ENCODE assay signal across 22 mouse cellular contexts in the genomic region with DNA sequence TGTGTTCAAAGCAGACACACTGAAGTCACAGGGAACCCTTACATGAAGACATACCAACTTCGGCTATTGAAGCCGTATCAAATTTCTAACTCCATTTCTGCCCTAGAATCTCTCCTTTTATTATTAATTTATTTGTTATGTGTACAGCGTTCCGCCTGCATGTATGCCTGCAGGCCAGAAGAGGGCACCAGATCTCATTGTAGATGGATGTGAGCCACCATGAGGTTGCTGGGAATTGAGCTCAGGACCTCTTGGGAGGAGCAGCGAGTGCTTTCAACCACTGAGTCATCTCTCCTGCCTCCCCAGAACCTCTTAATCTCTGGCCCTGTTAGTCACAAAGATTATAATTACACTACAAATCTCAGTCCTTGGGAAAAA. TPM values are rescaled to one million over a fixed set of nuclear protein-coding genes. Genes with fewer than 3 reads are reported as not detected.
DNase-seq lines count a peak whose midpoint lies in the region; ATAC-seq and TF ChIP-seq lines count a peak whose summit lies in the region.
"Had no signal": no experiment of that assay in that cellular context is flagged by ENCODE, and none has a peak within 500 bp of the region (broad histone marks: within the 10 kb centered on the region; RNA-seq: fewer than 3 reads in every experiment).

No protein-coding gene starts in this region.

- H3K79me2 ChIP-seq in liver, adult 2 months (ENCODE audit: control insufficient read depth, insufficient read depth, low read length) = peaks cover 3% of the 10 kb centered on the region; the same call in 1 of the 2 replicates

- peak; percentile 29; the same call in 1 of the 2 replicates for TF ChIP-seq CTCF in gastrocnemius, adult 2 months (IDR thresholded peaks at IDR 0.05)
- peak; percentile 34 for TF ChIP-seq CTCF in liver, adult 2 months (IDR thresholded peaks at IDR 0.05; ENCODE audit: low read depth, low read length)
- TF ChIP-seq CTCF in E14TG2a.4 (conservative IDR thresholded peaks at IDR 0.05; ENCODE audit: low read length) = peak; percentile 30
- TF ChIP-seq CTCF in cortical plate, adult 2 months (IDR thresholded peaks at IDR 0.05; ENCODE audit: extremely low read depth, insufficient read depth, low read length) = 0 out of 2 replicates have a peak, but pooled peaks have one; percentile 3

- no peak for DNase-seq in gastrocnemius, adult 2 months
- DNase-seq in gastrocnemius, adult 8-10 months (ENCODE audit: low spot score in 2 of 2) = no peak
- DNase-seq in liver, adult 2 months (ENCODE audit: extremely low read depth, low read depth, low spot score) = no peak
- no peak for DNase-seq in liver, embryonic 11.5 days (ENCODE audit: low spot score)
- DNase-seq in testis, postnatal 10 days (ENCODE audit: low spot score) = no peak
- no peak for DNase-seq in spleen, postnatal 14 days (ENCODE audit: low spot score in 2 of 2)
- DNase-seq: cerebellum, adult 11 months; kidney, adult 8-10 months; thymus, postnatal 36 days had no signal

- ATAC-seq in liver, embryonic 11.5 days (replicated peaks; ENCODE audit: low FRiP score) = no peak

- intact Hi-C loops in gastrocnemius, adult 2 months (cut with DNase I) = loop anchor here (5.0 kb wide), 1 partner anchor 400 kb away; no protein-coding TSS in a partner anchor

- H3K27ac ChIP-seq in gastrocnemius, adult 2 months = no peak overlapping the region
- H3K27ac ChIP-seq in liver, adult 2 months (replicated peaks; ENCODE audit: insufficient read depth, low read depth, low read length) = no peak overlapping the region
- H3K27ac ChIP-seq in liver, embryonic 11.5 days (ENCODE audit: low read depth, low read length) = no peak overlapping the region
- H3K27ac ChIP-seq in cortical plate, adult 2 months (ENCODE audit: insufficient read depth, low read length) = no peak overlapping the region
- H3K27ac ChIP-seq: hindbrain, embryonic 13.5 days; lung, embryonic 15.5 days had no signal

- H3K4me3 ChIP-seq in gastrocnemius, adult 2 months = no peak overlapping the region
- H3K4me3 ChIP-seq in liver, adult 2 months (ENCODE audit: insufficient read depth, low read depth, low read length) = no peak overlapping the region
- H3K4me3 ChIP-seq in liver, embryonic 11.5 days (ENCODE audit: low read depth, low read length) = no peak overlapping the region
- H3K4me3 ChIP-seq in E14TG2a.4 (replicated peaks; ENCODE audit: low read length) = no peak overlapping the region
- H3K4me3 ChIP-seq in cortical plate, adult 2 months (ENCODE audit: insufficient read depth, low read length) = no peak overlapping the region
- H3K4me3 ChIP-seq: hindbrain, embryonic 13.5 days; lung, embryonic 15.5 days had no signal

- no peak overlapping the region for H3K4me2 ChIP-seq in liver, embryonic 11.5 days
- H3K4me2 ChIP-seq: hindbrain, embryonic 13.5 days; lung, embryonic 15.5 days had no signal

- H3K27me3 ChIP-seq in liver, adult 2 months (ENCODE audit: control insufficient read depth, insufficient read depth, low read length) = no peaks in the 10 kb centered on the region
- no peaks in the 10 kb centered on the region for H3K27me3 ChIP-seq in liver, embryonic 11.5 days (replicated peaks; ENCODE audit: control insufficient read depth, insufficient read depth, low read length)
- H3K27me3 ChIP-seq in E14TG2a.4 (ENCODE audit: insufficient read depth, low read length) = no peaks in the 10 kb centered on the region
- H3K27me3 ChIP-seq: hindbrain, embryonic 13.5 days; lung, embryonic 15.5 days had no signal

- no peaks in the 10 kb centered on the region for H3K4me1 ChIP-seq in liver, adult 2 months (ENCODE audit: control insufficient read depth, insufficient read depth, low read length)
- no peaks in the 10 kb centered on the region for H3K4me1 ChIP-seq in liver, embryonic 11.5 days (replicated peaks; ENCODE audit: control insufficient read depth, insufficient read depth, low read length)
- no peaks in the 10 kb centered on the region; the same call in 1 of the 2 replicates for H3K4me1 ChIP-seq in E14TG2a.4 (replicated peaks; ENCODE audit: low read depth, low read length)
- peaks cover 4% of the 10 kb centered on the region; the same call in 1 of the 2 replicates for H3K4me1 ChIP-seq in cortical plate, adult 2 months (ENCODE audit: control insufficient read depth, insufficient read depth, low read length)
- H3K4me1 ChIP-seq: lung, embryonic 15.5 days had no signal

- no peak overlapping the region for H3K9ac ChIP-seq in liver, adult 2 months (ENCODE audit: low read depth, low read length)
- no peak overlapping the region for H3K9ac ChIP-seq in liver, embryonic 11.5 days (ENCODE audit: low read depth, low read length)
- H3K9ac ChIP-seq: hindbrain, embryonic 13.5 days; lung, embryonic 15.5 days had no signal

- peaks cover 45% of the 10 kb centered on the region for H3K36me3 ChIP-seq in liver, adult 2 months (ENCODE audit: control insufficient read depth, insufficient read depth, low read length)
- H3K36me3 ChIP-seq in liver, embryonic 11.5 days (ENCODE audit: control insufficient read depth, insufficient read depth, low read length) = peaks cover 5% of the 10 kb centered on the region
- 0 out of 2 replicates have a peak, but pooled peaks cover under 1% of the 10 kb centered on the region for H3K36me3 ChIP-seq in E14TG2a.4 (ENCODE audit: insufficient read depth, low read length)

- no peaks in the 10 kb centered on the region for H3K9me3 ChIP-seq in liver, embryonic 11.5 days (ENCODE audit: control insufficient read depth, low read length)
- no peaks in the 10 kb centered on the region for H3K9me3 ChIP-seq in E14TG2a.4 (ENCODE audit: low read length)
- H3K9me3 ChIP-seq: hindbrain, embryonic 13.5 days; lung, embryonic 15.5 days had no signal

- no peak for TF ChIP-seq POLR2A in liver, adult 2 months (IDR thresholded peaks at IDR 0.05; ENCODE audit: extremely low read depth, insufficient read depth, low read length)
- no peak for TF ChIP-seq POLR2A in cortical plate, adult 2 months (IDR thresholded peaks at IDR 0.05; ENCODE audit: extremely low read depth, insufficient read depth, low read length)

- WGBS in liver, adult 2 months = 97% methylated on average over 5 of the region's 5 CpGs
- WGBS in liver, embryonic 11.5 days = 89% methylated on average over 5 of the region's 5 CpGs

RNA-seq across cellular contexts. Expression of a gene that starts 12.4 kb away (rescaled TPM):
- total RNA-seq in gastrocnemius, adult 2 months (2021) = not detected
- total RNA-seq in gastrocnemius, adult 8-10 months (2022) = not detected
- total RNA-seq in liver, adult 2 months (2014; rRNA removed) = not detected in 2 replicates
- not detected in 2 replicates for polyA plus RNA-seq in liver, adult 2 months (2012; rRNA removed)
- not detected in 2 replicates for polyA plus RNA-seq in liver, embryonic 11.5 days (2014; fragmentation: Nextera tagmentation; extraction: Ambion mirVana)
- polyA plus RNA-seq in cortical plate, adult 2 months (2012; rRNA removed) = not detected in 2 replicates
- total RNA-seq: granulocyte monocyte progenitor cell, adult 5-6 weeks; megakaryocyte, adult 5-6 weeks; neutrophil, adult 5-6 weeks had no signal
- polyA plus RNA-seq: embryonic facial prominence, embryonic 14.5 days; forebrain, embryonic 11.5 days; heart, postnatal 0 days; hindbrain, embryonic 13.5 days; large intestine, adult 2 months; limb, embryonic 11.5 days; lung, embryonic 15.5 days; stomach, embryonic 16.5 days had no signal
